In the genomic region with DNA sequence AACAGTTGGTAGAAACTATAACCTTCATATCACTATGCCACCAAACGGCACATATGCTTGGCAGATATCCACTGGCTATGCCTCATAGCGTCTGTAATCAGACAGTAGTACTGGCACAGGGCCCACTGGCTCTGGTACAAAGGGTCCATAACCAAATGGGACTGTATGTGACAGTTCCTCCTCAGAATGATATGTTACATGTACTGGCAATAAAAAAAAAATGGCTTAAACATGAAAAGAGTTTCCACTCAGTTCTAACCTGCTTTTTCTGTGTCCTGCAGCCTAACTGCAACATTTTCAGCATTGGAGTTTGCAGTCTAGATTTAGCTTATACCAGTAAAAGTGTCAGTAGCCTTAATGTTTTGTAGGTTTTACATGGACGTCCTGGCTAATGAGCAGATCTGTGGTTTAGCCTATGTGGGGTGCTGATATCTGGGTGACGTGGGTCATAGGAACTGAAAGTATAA, we compare ENCODE assay signal across 7 mouse cellular contexts. TPM values are rescaled to one million over a fixed set of nuclear protein-coding genes. Genes with fewer than 3 reads are reported as not detected.
DNase-seq lines count a peak whose midpoint lies in the region; ATAC-seq and TF ChIP-seq lines count a peak whose summit lies in the region.

No protein-coding gene starts in this region.

- 52% methylated on average over 4 of the region's 4 CpGs for WGBS in intestine, embryonic 16.5 days
- WGBS in intestine, embryonic 15.5 days: 52% methylated on average over 4 of the region's 4 CpGs
- 34% methylated on average over 4 of the region's 4 CpGs for WGBS in spleen, adult 2 months

- DNase-seq in spleen, adult 2 months (ENCODE audit: low read depth in 1 of 2, low spot score in 2 of 2): no peak
- no peak for DNase-seq in spleen, adult 18-20 months
- DNase-seq in heart, postnatal 4 days: peak; percentile 69
- no peak for DNase-seq in gastrocnemius, postnatal 36 days
- DNase-seq in cerebellum, adult 8-10 months: no peak

- H3K9me3 ChIP-seq in intestine, embryonic 16.5 days (ENCODE audit: control insufficient read depth, low read length): no peaks in the 10 kb centered on the region
- no peaks in the 10 kb centered on the region for H3K9me3 ChIP-seq in intestine, embryonic 15.5 days

- H3K9ac ChIP-seq in intestine, embryonic 16.5 days (ENCODE audit: low read depth, low read length): no peak overlapping the region
- no peak overlapping the region for H3K9ac ChIP-seq in intestine, embryonic 15.5 days

- TF ChIP-seq POLR2A in spleen, adult 2 months (IDR thresholded peaks at IDR 0.05; ENCODE audit: low read depth, low read length): no peak

- H3K4me3 ChIP-seq in intestine, embryonic 16.5 days (ENCODE audit: low read length): no peak overlapping the region
- no peak overlapping the region for H3K4me3 ChIP-seq in intestine, embryonic 15.5 days (replicated peaks)
- H3K4me3 ChIP-seq in spleen, adult 2 months (ENCODE audit: extremely low read depth, insufficient read depth, insufficient read length): no peak overlapping the region

- no peaks in the 10 kb centered on the region for H3K36me3 ChIP-seq in intestine, embryonic 16.5 days (ENCODE audit: control insufficient read depth, insufficient read depth, low read length)
- no peaks in the 10 kb centered on the region for H3K36me3 ChIP-seq in intestine, embryonic 15.5 days
- H3K36me3 ChIP-seq in spleen, adult 2 months (ENCODE audit: control insufficient read depth, insufficient read depth, low read length): no peaks in the 10 kb centered on the region

- no peaks in the 10 kb centered on the region for H3K27me3 ChIP-seq in intestine, embryonic 16.5 days (replicated peaks; ENCODE audit: control insufficient read depth, insufficient read depth, low read length)
- H3K27me3 ChIP-seq in intestine, embryonic 15.5 days (replicated peaks): no peaks in the 10 kb centered on the region
- no peaks in the 10 kb centered on the region for H3K27me3 ChIP-seq in spleen, adult 2 months (ENCODE audit: control insufficient read depth, insufficient read depth, low read length)

- no peak overlapping the region for H3K4me2 ChIP-seq in intestine, embryonic 16.5 days (ENCODE audit: low read depth, low read length)
- H3K4me2 ChIP-seq in intestine, embryonic 15.5 days (replicated peaks): no peak overlapping the region

- H3K4me1 ChIP-seq in intestine, embryonic 16.5 days (ENCODE audit: control insufficient read depth, insufficient read depth, low read length): peaks cover 10% of the 10 kb centered on the region
- H3K4me1 ChIP-seq in intestine, embryonic 15.5 days (replicated peaks): peaks cover 10% of the 10 kb centered on the region
- H3K4me1 ChIP-seq in spleen, adult 2 months (ENCODE audit: control insufficient read depth, insufficient read depth, insufficient read length): peaks cover 2% of the 10 kb centered on the region; the same call in 1 of the 2 replicates

- intact Hi-C loops in gastrocnemius, postnatal 36 days (cut with DNase I): loop anchor here (5.0 kb wide), 1 partner anchor 32 kb away; no protein-coding TSS in a partner anchor

- no peak; the same call in 1 of the 2 replicates for ATAC-seq in intestine, embryonic 16.5 days
- no peak for ATAC-seq in intestine, embryonic 15.5 days

- peak overlapping the region; percentile 63 for H3K27ac ChIP-seq in intestine, embryonic 16.5 days (ENCODE audit: low read length)
- no peak overlapping the region for H3K27ac ChIP-seq in intestine, embryonic 15.5 days
- H3K27ac ChIP-seq in spleen, adult 2 months (ENCODE audit: insufficient read depth, low read length): peak overlapping the region; percentile 60; the same call in 1 of the 2 replicates

- TF ChIP-seq CTCF in spleen, adult 2 months (IDR thresholded peaks at IDR 0.05; ENCODE audit: extremely low read depth, insufficient read depth, insufficient read length, insufficient replicate concordance): no peak

RNA-seq across cellular contexts. Expression of a gene that starts 9.9 kb away (rescaled TPM):
- polyA plus RNA-seq in intestine, embryonic 16.5 days (2015; fragmentation: Nextera tagmentation; extraction: Ambion mirVana): 2.8 and 4.4 TPM in 2 replicates
- 3.5 and 3.8 TPM in 2 replicates for polyA plus RNA-seq in intestine, embryonic 15.5 days (2015; fragmentation: Nextera tagmentation; extraction: Ambion mirVana)
- polyA plus RNA-seq in spleen, adult 2 months (2012; rRNA removed): 18.2 and 26.1 TPM in 2 replicates
- total RNA-seq in heart, postnatal 4 days (2021): 100 to 1,000 TPM; 432 to 451 TPM
- total RNA-seq in gastrocnemius, postnatal 36 days (2021): 1 to 10 TPM; 3.1 to 3.6 TPM
